ENCODE assay signal across 9 mouse cellular contexts in genomic region chr12:8298361-8299142, GRCm38 (mm10). TPM values are rescaled to one million over a fixed set of nuclear protein-coding genes. Genes with fewer than 3 reads are reported as not detected.
DNase-seq lines count a peak whose midpoint lies in the region; ATAC-seq and TF ChIP-seq lines count a peak whose summit lies in the region.
"Had no signal": no experiment of that assay in that cellular context is flagged by ENCODE, and none has a peak within 500 bp of the region (broad histone marks: within the 10 kb centered on the region; RNA-seq: fewer than 3 reads in every experiment).

No protein-coding gene starts in this region.

- peak overlapping the region; percentile 48; the same call in 1 of the 2 replicates for H3K9ac ChIP-seq in heart, embryonic 14.5 days (ENCODE audit: low read length)
- H3K9ac ChIP-seq in hindbrain, embryonic 16.5 days (ENCODE audit: low read depth, low read length) = peak overlapping the region; percentile 45
- no peak overlapping the region for H3K9ac ChIP-seq in midbrain, postnatal 0 days (replicated peaks; ENCODE audit: low read length, poor library complexity, severe bottlenecking)

- no peaks in the 10 kb centered on the region for H3K9me3 ChIP-seq in heart, embryonic 14.5 days (ENCODE audit: control insufficient read depth, low read length)
- no peaks in the 10 kb centered on the region for H3K9me3 ChIP-seq in hindbrain, embryonic 16.5 days (ENCODE audit: control insufficient read depth, low read length)
- no peaks in the 10 kb centered on the region for H3K9me3 ChIP-seq in midbrain, postnatal 0 days (ENCODE audit: low read length)

- no peaks in the 10 kb centered on the region for H3K36me3 ChIP-seq in heart, embryonic 14.5 days (ENCODE audit: control insufficient read depth, insufficient read depth, low read length)
- no peaks in the 10 kb centered on the region for H3K36me3 ChIP-seq in hindbrain, embryonic 16.5 days (ENCODE audit: control insufficient read depth, insufficient read depth, low read length)
- H3K36me3 ChIP-seq in midbrain, postnatal 0 days (ENCODE audit: insufficient read depth, low read length) = no peaks in the 10 kb centered on the region

- H3K4me2 ChIP-seq in heart, embryonic 14.5 days (ENCODE audit: low read length) = peak overlapping the region; percentile 79
- H3K4me2 ChIP-seq in hindbrain, embryonic 16.5 days (ENCODE audit: low read length) = peak overlapping the region; percentile 65
- peak overlapping the region; percentile 51 for H3K4me2 ChIP-seq in midbrain, postnatal 0 days (ENCODE audit: low read depth, low read length, poor library complexity, severe bottlenecking)

- 2% methylated on average over 85 of the region's 85 CpGs for WGBS in heart, embryonic 14.5 days
- WGBS in hindbrain, embryonic 16.5 days = 3% methylated on average over 83 of the region's 85 CpGs
- WGBS in midbrain, postnatal 0 days = 1% methylated on average over 65 of the region's 85 CpGs

- peaks cover 93% of the 10 kb centered on the region for H3K27me3 ChIP-seq in heart, embryonic 14.5 days (ENCODE audit: control insufficient read depth, insufficient read depth, low read length)
- H3K27me3 ChIP-seq in hindbrain, embryonic 16.5 days (replicated peaks; ENCODE audit: control insufficient read depth, insufficient read depth, low read length) = peaks cover 71% of the 10 kb centered on the region
- peaks cover 79% of the 10 kb centered on the region for H3K27me3 ChIP-seq in midbrain, postnatal 0 days (ENCODE audit: insufficient read depth, low read length)

- TF ChIP-seq CTCF in midbrain, postnatal 0 days (IDR thresholded peaks at IDR 0.05) = no peak

- no peak for DNase-seq in heart, postnatal 14 days
- peak; percentile 36 for DNase-seq in embryo, embryonic 11 days
- no peak for DNase-seq in midbrain, postnatal 0 days (ENCODE audit: low spot score)
- DNase-seq in adrenal gland, adult 18-20 months (ENCODE audit: low spot score in 2 of 2) = no peak
- no peak for DNase-seq in left cerebral cortex, adult 18-20 months (ENCODE audit: low spot score in 2 of 2)
- DNase-seq: cerebellum, postnatal 25 days had no signal

- no peak for ATAC-seq in heart, embryonic 14.5 days (ENCODE audit: insufficient number of reproducible peaks, insufficient read depth, low FRiP score, low read depth)
- peak; percentile 15; the same call in 1 of the 2 replicates for ATAC-seq in hindbrain, embryonic 16.5 days
- ATAC-seq in midbrain, postnatal 0 days (ENCODE audit: low FRiP score) = no peak
- no peak for ATAC-seq in monocyte, adult 5-6 weeks (replicated peaks; ENCODE audit: insufficient number of reproducible peaks, low FRiP score, low TSS enrichment, poor library complexity, severe bottlenecking)

- peak overlapping the region; percentile 39 to 46 for H3K4me3 ChIP-seq in heart, embryonic 14.5 days (ENCODE audit: control insufficient read depth in 1 of 2, insufficient read depth in 1 of 2, low read depth in 1 of 2, low read length in 2 of 2)
- H3K4me3 ChIP-seq in hindbrain, embryonic 16.5 days (ENCODE audit: low read length) = peak overlapping the region; percentile 42
- H3K4me3 ChIP-seq in midbrain, postnatal 0 days (ENCODE audit: low read depth, low read length) = peak overlapping the region; percentile 33

- intact Hi-C loops in heart, postnatal 14 days (cut with DNase I) = no loop called here

- peaks cover 10 to 25% of the 10 kb centered on the region in 2 experiments for H3K4me1 ChIP-seq in heart, embryonic 14.5 days (ENCODE audit: control insufficient read depth in 2 of 2, insufficient read depth in 2 of 2, low read length in 2 of 2)
- peaks cover 25% of the 10 kb centered on the region for H3K4me1 ChIP-seq in hindbrain, embryonic 16.5 days (ENCODE audit: control insufficient read depth, insufficient read depth, low read depth, low read length)
- peaks cover 5% of the 10 kb centered on the region; the same call in 1 of the 2 replicates for H3K4me1 ChIP-seq in midbrain, postnatal 0 days (ENCODE audit: insufficient read depth, low read length)

- H3K27ac ChIP-seq in heart, embryonic 14.5 days (replicated peaks in 1 of 2; ENCODE audit: control insufficient read depth in 1 of 2, insufficient read depth in 1 of 2, low read depth in 2 of 2, low read length in 2 of 2) = no peak overlapping the region
- H3K27ac ChIP-seq in hindbrain, embryonic 16.5 days (ENCODE audit: low read depth, low read length) = no peak overlapping the region
- H3K27ac ChIP-seq in midbrain, postnatal 0 days (ENCODE audit: low read depth, low read length) = no peak overlapping the region

RNA-seq across cellular contexts. Expression of gene Gdf7, which starts 3.2 kb away (rescaled TPM):
- polyA plus RNA-seq in heart, embryonic 14.5 days (2014; fragmentation: Nextera tagmentation; extraction: Ambion mirVana) = not detected in 2 replicates
- total RNA-seq in heart, postnatal 14 days (2021) = under 1 TPM; 0.41 to 0.65 TPM
- polyA plus RNA-seq in hindbrain, embryonic 16.5 days (2015; fragmentation: Nextera tagmentation; extraction: Ambion mirVana) = 0.28 and 0.29 TPM in 2 replicates
- total RNA-seq in midbrain, postnatal 0 days (2014; rRNA removed) = 4.7 TPM in 1 of 2 replicates, not detected in the other
- 0.11 and 0.12 TPM in 2 replicates for polyA plus RNA-seq in midbrain, postnatal 0 days (2015; fragmentation: Nextera tagmentation; extraction: Ambion mirVana)
- not detected for total RNA-seq in adrenal gland, adult 18-20 months (2021)
- total RNA-seq in monocyte, adult 5-6 weeks (2017) = not detected in 3 replicates
- under 1 TPM; 0.47 to 0.93 TPM for total RNA-seq in left cerebral cortex, adult 18-20 months (2021)

RNA-seq across cellular contexts. Expression of gene Hs1bp3, which starts 14.7 kb away (rescaled TPM):
- 10.5 and 11.1 TPM in 2 replicates for polyA plus RNA-seq in heart, embryonic 14.5 days (2014; fragmentation: Nextera tagmentation; extraction: Ambion mirVana)
- total RNA-seq in heart, postnatal 14 days (2021) = 10 to 100 TPM; 11.9 to 12.9 TPM
- polyA plus RNA-seq in hindbrain, embryonic 16.5 days (2015; fragmentation: Nextera tagmentation; extraction: Ambion mirVana) = 10.1 and 10.6 TPM in 2 replicates
- 5.9 and 8.3 TPM in 2 replicates for total RNA-seq in midbrain, postnatal 0 days (2014; rRNA removed)
- 5.1 and 5.4 TPM in 2 replicates for polyA plus RNA-seq in midbrain, postnatal 0 days (2015; fragmentation: Nextera tagmentation; extraction: Ambion mirVana)
- total RNA-seq in adrenal gland, adult 18-20 months (2021) = 10 to 100 TPM; 12.4 to 16.5 TPM
- 1.7 to 6.6 TPM (median 4.0 TPM) in 3 replicates for total RNA-seq in monocyte, adult 5-6 weeks (2017)
- total RNA-seq in left cerebral cortex, adult 18-20 months (2021) = 10 to 100 TPM; 10.9 to 14.6 TPM
